In the genomic region with DNA sequence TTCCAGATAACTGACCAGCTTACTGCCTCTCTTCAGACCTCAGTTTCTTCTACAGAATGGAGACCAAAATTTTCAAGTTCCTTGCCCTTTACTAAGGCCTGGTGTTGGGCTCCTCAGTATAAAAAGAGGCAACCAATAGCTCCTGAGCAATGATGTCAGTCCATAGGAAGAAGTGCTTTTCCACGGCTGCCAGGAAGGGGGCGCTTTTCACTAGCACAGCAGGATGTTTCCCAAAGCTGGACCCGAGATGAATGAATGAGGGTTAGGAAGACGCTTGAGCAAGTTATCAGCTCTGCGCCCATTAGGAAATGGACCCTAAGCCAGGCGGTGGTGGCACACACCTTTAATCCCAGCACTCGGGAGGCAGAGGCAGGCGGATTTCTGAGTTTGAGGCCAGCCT, we compare ENCODE assay signal across 11 mouse cellular contexts. TPM values are rescaled to one million over a fixed set of nuclear protein-coding genes. Genes with fewer than 3 reads are reported as not detected.
DNase-seq lines count a peak whose midpoint lies in the region; ATAC-seq and TF ChIP-seq lines count a peak whose summit lies in the region.
"Had no signal": no experiment of that assay in that cellular context is flagged by ENCODE, and none has a peak within 500 bp of the region (broad histone marks: within the 10 kb centered on the region; RNA-seq: fewer than 3 reads in every experiment).

No protein-coding gene starts in this region.

- TF ChIP-seq POLR2A in lung, adult 2 months (IDR thresholded peaks at IDR 0.05; ENCODE audit: borderline replicate concordance, extremely low read depth, low read depth, low read length): no peak

- H3K4me1 ChIP-seq in embryonic facial prominence, embryonic 11.5 days (ENCODE audit: control insufficient read depth, insufficient read depth, low read length): no peaks in the 10 kb centered on the region
- peaks cover 12% of the 10 kb centered on the region for H3K4me1 ChIP-seq in embryonic facial prominence, embryonic 10.5 days
- H3K4me1 ChIP-seq in lung, adult 2 months (ENCODE audit: control insufficient read depth, insufficient read depth, low read length): peaks cover 6% of the 10 kb centered on the region; the same call in 1 of the 2 replicates
- no peaks in the 10 kb centered on the region for H3K4me1 ChIP-seq in forebrain, embryonic 15.5 days
- H3K4me1 ChIP-seq: heart, embryonic 12.5 days; midbrain, embryonic 15.5 days had no signal

- H3K27ac ChIP-seq in embryonic facial prominence, embryonic 11.5 days (replicated peaks; ENCODE audit: low read depth, low read length): no peak overlapping the region
- H3K27ac ChIP-seq in embryonic facial prominence, embryonic 10.5 days (replicated peaks): no peak overlapping the region
- no peak overlapping the region for H3K27ac ChIP-seq in forebrain, embryonic 15.5 days (replicated peaks)
- H3K27ac ChIP-seq: midbrain, embryonic 15.5 days had no signal

- WGBS in embryonic facial prominence, embryonic 11.5 days: 68% methylated on average over 8 of the region's 8 CpGs
- 64% methylated on average over 8 of the region's 8 CpGs for WGBS in embryonic facial prominence, embryonic 10.5 days
- 62% methylated on average over 8 of the region's 8 CpGs for WGBS in lung, adult 2 months
- WGBS in forebrain, embryonic 15.5 days: 58% methylated on average over 8 of the region's 8 CpGs

- H3K27me3 ChIP-seq in embryonic facial prominence, embryonic 11.5 days (ENCODE audit: control insufficient read depth, insufficient read depth, low read length): no peaks in the 10 kb centered on the region
- H3K27me3 ChIP-seq in embryonic facial prominence, embryonic 10.5 days (replicated peaks; ENCODE audit: low read depth, poor library complexity, severe bottlenecking): no peaks in the 10 kb centered on the region
- H3K27me3 ChIP-seq in forebrain, embryonic 15.5 days: no peaks in the 10 kb centered on the region
- H3K27me3 ChIP-seq: heart, embryonic 12.5 days; midbrain, embryonic 15.5 days had no signal

- no peak overlapping the region for H3K4me3 ChIP-seq in embryonic facial prominence, embryonic 11.5 days (ENCODE audit: low read depth, low read length)
- H3K4me3 ChIP-seq in embryonic facial prominence, embryonic 10.5 days: no peak overlapping the region
- H3K4me3 ChIP-seq in lung, adult 2 months (replicated peaks; ENCODE audit: extremely low read depth, low read depth, low read length): no peak overlapping the region
- H3K4me3 ChIP-seq in forebrain, embryonic 15.5 days: no peak overlapping the region
- H3K4me3 ChIP-seq: heart, embryonic 12.5 days; midbrain, embryonic 15.5 days had no signal

- H3K9ac ChIP-seq in embryonic facial prominence, embryonic 11.5 days (replicated peaks; ENCODE audit: low read length): no peak overlapping the region
- no peak overlapping the region for H3K9ac ChIP-seq in forebrain, embryonic 15.5 days (replicated peaks)
- H3K9ac ChIP-seq: heart, embryonic 12.5 days; midbrain, embryonic 15.5 days had no signal

- TF ChIP-seq CTCF in lung, adult 2 months (IDR thresholded peaks at IDR 0.05; ENCODE audit: insufficient read depth, low read length): peak; percentile 54

- H3K4me2 ChIP-seq in embryonic facial prominence, embryonic 11.5 days (ENCODE audit: low read depth, low read length): no peak overlapping the region
- no peak overlapping the region for H3K4me2 ChIP-seq in forebrain, embryonic 15.5 days (replicated peaks)
- H3K4me2 ChIP-seq: heart, embryonic 12.5 days; midbrain, embryonic 15.5 days had no signal

- ATAC-seq in embryonic facial prominence, embryonic 11.5 days (replicated peaks; ENCODE audit: insufficient number of reproducible peaks, low FRiP score, low TSS enrichment, low read depth): no peak
- no peak for ATAC-seq in forebrain, embryonic 15.5 days (replicated peaks)
- ATAC-seq: midbrain, embryonic 15.5 days had no signal

- DNase-seq in embryonic facial prominence, embryonic 11.5 days (ENCODE audit: low spot score): peak; percentile 47
- DNase-seq in embryonic facial prominence, embryonic 10.5 days (ENCODE audit: low spot score): no peak
- peak; percentile 39 for DNase-seq in lung, adult 2 months
- DNase-seq in lung, adult 18-20 months: no peak
- DNase-seq in embryo, embryonic 9.5 days (ENCODE audit: extremely low spot score): peak; percentile 27
- peak; percentile 38 for DNase-seq in naive thymus-derived CD4-positive, alpha-beta T cell, adult 2 months (ENCODE audit: low read depth)
- DNase-seq in ovary, adult 18-20 months (ENCODE audit: low spot score): no peak
- DNase-seq: layer of hippocampus, postnatal 36 days had no signal

- no peaks in the 10 kb centered on the region for H3K9me3 ChIP-seq in embryonic facial prominence, embryonic 11.5 days (replicated peaks; ENCODE audit: control insufficient read depth, low read length)
- H3K9me3 ChIP-seq in embryonic facial prominence, embryonic 10.5 days: no peaks in the 10 kb centered on the region
- H3K9me3 ChIP-seq in forebrain, embryonic 15.5 days: no peaks in the 10 kb centered on the region
- H3K9me3 ChIP-seq: heart, embryonic 12.5 days; midbrain, embryonic 15.5 days had no signal

- H3K36me3 ChIP-seq in embryonic facial prominence, embryonic 11.5 days (replicated peaks; ENCODE audit: control insufficient read depth, insufficient read depth, low read depth, low read length): no peaks in the 10 kb centered on the region; the same call in none of the 2 replicates
- peaks cover 90% of the 10 kb centered on the region for H3K36me3 ChIP-seq in embryonic facial prominence, embryonic 10.5 days (replicated peaks)
- peaks cover 61% of the 10 kb centered on the region for H3K36me3 ChIP-seq in forebrain, embryonic 15.5 days

RNA-seq across cellular contexts. Expression of gene Prss8, which starts 8.4 kb away (rescaled TPM):
- 8.7 and 9.0 TPM in 2 replicates for polyA plus RNA-seq in embryonic facial prominence, embryonic 11.5 days (2014; fragmentation: Nextera tagmentation; extraction: Ambion mirVana)
- polyA plus RNA-seq in embryonic facial prominence, embryonic 10.5 days (2016; fragmentation: Nextera tagmentation; extraction: Ambion mirVana): 14.8 and 15.8 TPM in 2 replicates
- 157 and 158 TPM in 2 replicates for polyA plus RNA-seq in lung, adult 2 months (2012; rRNA removed)
- polyA plus RNA-seq in forebrain, embryonic 15.5 days (2015; fragmentation: Nextera tagmentation; extraction: Ambion mirVana): 0.20 and 0.29 TPM in 2 replicates

RNA-seq across cellular contexts. Expression of gene Kat8, which starts 9.2 kb away (rescaled TPM):
- polyA plus RNA-seq in embryonic facial prominence, embryonic 11.5 days (2014; fragmentation: Nextera tagmentation; extraction: Ambion mirVana): 49.5 and 55.2 TPM in 2 replicates
- 48.7 and 49.6 TPM in 2 replicates for polyA plus RNA-seq in embryonic facial prominence, embryonic 10.5 days (2016; fragmentation: Nextera tagmentation; extraction: Ambion mirVana)
- polyA plus RNA-seq in lung, adult 2 months (2012; rRNA removed): 10.4 and 12.5 TPM in 2 replicates
- polyA plus RNA-seq in forebrain, embryonic 15.5 days (2015; fragmentation: Nextera tagmentation; extraction: Ambion mirVana): 52.7 and 56.5 TPM in 2 replicates

RNA-seq across cellular contexts. Expression of gene Bckdk, which starts 17.6 kb away (rescaled TPM):
- 99.1 and 116 TPM in 2 replicates for polyA plus RNA-seq in embryonic facial prominence, embryonic 11.5 days (2014; fragmentation: Nextera tagmentation; extraction: Ambion mirVana)
- polyA plus RNA-seq in embryonic facial prominence, embryonic 10.5 days (2016; fragmentation: Nextera tagmentation; extraction: Ambion mirVana): 111 and 119 TPM in 2 replicates
- 72.7 and 94.7 TPM in 2 replicates for polyA plus RNA-seq in lung, adult 2 months (2012; rRNA removed)
- polyA plus RNA-seq in forebrain, embryonic 15.5 days (2015; fragmentation: Nextera tagmentation; extraction: Ambion mirVana): 81.7 and 84.3 TPM in 2 replicates

RNA-seq across cellular contexts. Expression of gene Prss36, which starts 25.0 kb away (rescaled TPM):
- polyA plus RNA-seq in embryonic facial prominence, embryonic 11.5 days (2014; fragmentation: Nextera tagmentation; extraction: Ambion mirVana): 11.0 and 12.2 TPM in 2 replicates
- 10.7 and 12.9 TPM in 2 replicates for polyA plus RNA-seq in embryonic facial prominence, embryonic 10.5 days (2016; fragmentation: Nextera tagmentation; extraction: Ambion mirVana)
- 14.6 and 17.5 TPM in 2 replicates for polyA plus RNA-seq in lung, adult 2 months (2012; rRNA removed)
- polyA plus RNA-seq in forebrain, embryonic 15.5 days (2015; fragmentation: Nextera tagmentation; extraction: Ambion mirVana): 9.6 and 11.6 TPM in 2 replicates

RNA-seq across cellular contexts. Expression of gene Vkorc1, which starts 26.1 kb away (rescaled TPM):
- polyA plus RNA-seq in embryonic facial prominence, embryonic 11.5 days (2014; fragmentation: Nextera tagmentation; extraction: Ambion mirVana): 64.5 and 67.4 TPM in 2 replicates
- polyA plus RNA-seq in embryonic facial prominence, embryonic 10.5 days (2016; fragmentation: Nextera tagmentation; extraction: Ambion mirVana): 47.6 and 59.1 TPM in 2 replicates
- 176 and 201 TPM in 2 replicates for polyA plus RNA-seq in lung, adult 2 months (2012; rRNA removed)
- 65.7 and 69.7 TPM in 2 replicates for polyA plus RNA-seq in forebrain, embryonic 15.5 days (2015; fragmentation: Nextera tagmentation; extraction: Ambion mirVana)

Comparison
In these comparisons a context has a peak if more than half of its experiments do, and no peak if none do; other contexts are left out.
1. DNase-seq: peak in embryonic facial prominence, embryonic 11.5 days (single experiment), lung, adult 2 months (single experiment), embryo, embryonic 9.5 days (single experiment) and naive thymus-derived CD4-positive, alpha-beta T cell, adult 2 months (single experiment); none in embryonic facial prominence, embryonic 10.5 days (single experiment), lung, adult 18-20 months (0 of 2) and ovary, adult 18-20 months (single experiment).